20 mouse cellular contexts compared by ENCODE assay signal in genomic region chr5:128550736-128551135, GRCm38 (mm10). TPM values are rescaled to one million over a fixed set of nuclear protein-coding genes. Genes with fewer than 3 reads are reported as not detected.
DNase-seq lines count a peak whose midpoint lies in the region; ATAC-seq lines count a peak whose summit lies in the region.
"Had no signal": no experiment of that assay in that cellular context is flagged by ENCODE, and none has a peak within 500 bp of the region (broad histone marks: within the 10 kb centered on the region; RNA-seq: fewer than 3 reads in every experiment).

No protein-coding gene starts in this region.

- no peak overlapping the region for H3K9ac ChIP-seq in kidney, embryonic 15.5 days
- no peak overlapping the region for H3K9ac ChIP-seq in kidney, embryonic 16.5 days (replicated peaks; ENCODE audit: low read length)
- no peak overlapping the region for H3K9ac ChIP-seq in forebrain, embryonic 15.5 days (replicated peaks)
- H3K9ac ChIP-seq in hindbrain, embryonic 14.5 days = no peak overlapping the region
- H3K9ac ChIP-seq: embryonic facial prominence, embryonic 12.5 days had no signal

- no peak overlapping the region for H3K27ac ChIP-seq in kidney, embryonic 15.5 days
- no peak overlapping the region for H3K27ac ChIP-seq in kidney, embryonic 16.5 days (ENCODE audit: low read length)
- H3K27ac ChIP-seq in forebrain, embryonic 15.5 days (replicated peaks) = no peak overlapping the region
- H3K27ac ChIP-seq in hindbrain, embryonic 14.5 days = no peak overlapping the region
- H3K27ac ChIP-seq: embryonic facial prominence, embryonic 12.5 days; forebrain, embryonic 13.5 days had no signal

- H3K4me2 ChIP-seq in kidney, embryonic 15.5 days = peak overlapping the region; percentile 57; the same call in 1 of the 2 replicates
- no peak overlapping the region for H3K4me2 ChIP-seq in kidney, embryonic 16.5 days (replicated peaks; ENCODE audit: low read depth, low read length)
- H3K4me2 ChIP-seq in forebrain, embryonic 15.5 days (replicated peaks) = no peak overlapping the region
- H3K4me2 ChIP-seq in hindbrain, embryonic 14.5 days (replicated peaks) = no peak overlapping the region

- no peaks in the 10 kb centered on the region for H3K36me3 ChIP-seq in kidney, embryonic 15.5 days
- no peaks in the 10 kb centered on the region for H3K36me3 ChIP-seq in kidney, embryonic 16.5 days (ENCODE audit: insufficient read depth, low read length)
- H3K36me3 ChIP-seq in forebrain, embryonic 15.5 days = no peaks in the 10 kb centered on the region
- H3K36me3 ChIP-seq in hindbrain, embryonic 14.5 days (replicated peaks; ENCODE audit: control insufficient read depth, insufficient read depth) = no peaks in the 10 kb centered on the region
- H3K36me3 ChIP-seq: embryonic facial prominence, embryonic 10.5 days; embryonic facial prominence, embryonic 12.5 days; G1E had no signal

- H3K4me1 ChIP-seq in kidney, embryonic 15.5 days = peaks cover 18% of the 10 kb centered on the region
- peaks cover 19% of the 10 kb centered on the region for H3K4me1 ChIP-seq in kidney, embryonic 16.5 days (ENCODE audit: insufficient read depth, low read length)
- H3K4me1 ChIP-seq in forebrain, embryonic 15.5 days = peaks cover 20% of the 10 kb centered on the region
- H3K4me1 ChIP-seq in hindbrain, embryonic 14.5 days (replicated peaks; ENCODE audit: control insufficient read depth, insufficient read depth, low read length) = peaks cover 20% of the 10 kb centered on the region

- no peak overlapping the region for H3K4me3 ChIP-seq in kidney, embryonic 15.5 days (replicated peaks)
- no peak overlapping the region for H3K4me3 ChIP-seq in kidney, embryonic 16.5 days (ENCODE audit: low read length)
- no peak overlapping the region for H3K4me3 ChIP-seq in forebrain, embryonic 15.5 days
- no peak overlapping the region for H3K4me3 ChIP-seq in hindbrain, embryonic 14.5 days (replicated peaks; ENCODE audit: low read length)
- H3K4me3 ChIP-seq: embryonic facial prominence, embryonic 12.5 days had no signal

- no peaks in the 10 kb centered on the region for H3K9me3 ChIP-seq in kidney, embryonic 15.5 days (replicated peaks)
- no peaks in the 10 kb centered on the region for H3K9me3 ChIP-seq in kidney, embryonic 16.5 days (ENCODE audit: low read length)
- H3K9me3 ChIP-seq in forebrain, embryonic 15.5 days = no peaks in the 10 kb centered on the region
- H3K9me3 ChIP-seq in hindbrain, embryonic 14.5 days (ENCODE audit: control insufficient read depth, low read length) = no peaks in the 10 kb centered on the region
- H3K9me3 ChIP-seq: embryonic facial prominence, embryonic 10.5 days; embryonic facial prominence, embryonic 12.5 days; forebrain, embryonic 13.5 days had no signal

- WGBS in kidney, embryonic 15.5 days = 12% methylated on average over 3 of the region's 3 CpGs
- WGBS in kidney, embryonic 16.5 days = 21% methylated on average over 3 of the region's 3 CpGs
- 24% methylated on average over 3 of the region's 3 CpGs for WGBS in forebrain, embryonic 15.5 days
- 29% methylated on average over 3 of the region's 3 CpGs for WGBS in hindbrain, embryonic 14.5 days

- peaks cover 27% of the 10 kb centered on the region for H3K27me3 ChIP-seq in kidney, embryonic 15.5 days
- H3K27me3 ChIP-seq in kidney, embryonic 16.5 days (ENCODE audit: insufficient read depth, low read length) = peaks cover 14% of the 10 kb centered on the region; the same call in 1 of the 2 replicates
- H3K27me3 ChIP-seq in forebrain, embryonic 15.5 days = peaks cover 19% of the 10 kb centered on the region; the same call in 1 of the 2 replicates
- H3K27me3 ChIP-seq in hindbrain, embryonic 14.5 days (ENCODE audit: control insufficient read depth, insufficient read depth, low read length) = 0 out of 2 replicates have a peak, but pooled peaks cover 2% of the 10 kb centered on the region
- H3K27me3 ChIP-seq: Patski had no signal

- ATAC-seq in kidney, embryonic 15.5 days (replicated peaks; ENCODE audit: low FRiP score) = 0 out of 2 replicates have a peak, but pooled peaks have one; percentile 33
- ATAC-seq in kidney, embryonic 16.5 days (ENCODE audit: low FRiP score, low TSS enrichment) = no peak
- no peak for ATAC-seq in forebrain, embryonic 15.5 days (replicated peaks)
- ATAC-seq in hindbrain, embryonic 14.5 days (ENCODE audit: low FRiP score) = no peak
- ATAC-seq: activated CD4-positive, CD25-positive, alpha-beta regulatory T cell, adult 4 months; forebrain, embryonic 13.5 days; forebrain, embryonic 16.5 days; Patski had no signal

- peak; percentile 31 for DNase-seq in R1 (ENCODE audit: low read depth, low spot score)
- no peak for DNase-seq in hindbrain, embryonic 14.5 days (ENCODE audit: low spot score)
- DNase-seq: adrenal gland, adult 8-10 months; adrenal gland, postnatal 14 days; adrenal gland, postnatal 36 days; cerebellum, adult 11-12 months; cerebellum, adult 2 months; cerebellum, adult 9-10 months; cerebellum, postnatal 25 days had no signal

RNA-seq across cellular contexts. Expression of gene Fzd10, which starts 49.9 kb away (rescaled TPM):
- polyA plus RNA-seq in kidney, embryonic 15.5 days (2015; fragmentation: Nextera tagmentation; extraction: Ambion mirVana) = 2.2 and 2.4 TPM in 2 replicates
- polyA plus RNA-seq in kidney, embryonic 16.5 days (2015; fragmentation: Nextera tagmentation; extraction: Ambion mirVana) = 2.5 and 2.6 TPM in 2 replicates
- 0.64 and 1.1 TPM in 2 replicates for polyA plus RNA-seq in forebrain, embryonic 15.5 days (2015; fragmentation: Nextera tagmentation; extraction: Ambion mirVana)
- polyA plus RNA-seq in hindbrain, embryonic 14.5 days (2014; fragmentation: Nextera tagmentation; extraction: Ambion mirVana) = 5.3 and 5.7 TPM in 2 replicates
- polyA plus RNA-seq: activated CD4-positive, CD25-positive, alpha-beta regulatory T cell, adult 4 months; C2C12; G1E; Patski had no signal
